Mouse (Mus musculus) urinary bladder, adult 18-20 months (tissue): ENCODE measurements around the gene Tnrc18.
A peak's percentile ranks its signal among the peaks of the same experiment; 100 is the strongest.

ENCODE experiments used
- DNase-seq, 2 experiments: peaks; one replicate each; pipeline ENCODE4 v3.0.0; 2022; ENCODE audit warnings: low spot score in 2 of 2, mixed read lengths in 2 of 2

Tnrc18 gene

GRCm38 (mm10) chr5:142810710-142811599, 6.5 kb downstream of the Tnrc18 start:
- DNase-seq, result no peak

GRCm38 (mm10) chr5:142807661-142808060, 9.8 kb downstream of the Tnrc18 start:
- no peak for DNase-seq

- no peak for DNase-seq
These were observed 13.7 kb downstream of the Tnrc18 start for GRCm38 (mm10) chr5:142803746-142804145.

- DNase-seq, result no peak
These were observed 14.6 kb downstream of the Tnrc18 start for GRCm38 (mm10) chr5:142802884-142803283.

- no peak for DNase-seq
These were observed 15.5 kb downstream of the Tnrc18 start for GRCm38 (mm10) chr5:142801977-142802376.

GRCm38 (mm10) chr5:142800656-142801055, 16.8 kb downstream of the Tnrc18 start:
- no peak for DNase-seq

- DNase-seq, result no peak
These were observed 17.3 kb downstream of the Tnrc18 start for GRCm38 (mm10) chr5:142800198-142800597.

- DNase-seq, result no peak
These were observed 18.2 kb downstream of the Tnrc18 start for GRCm38 (mm10) chr5:142799259-142799658.

- no peak for DNase-seq
These were observed 19.3 kb downstream of the Tnrc18 start for GRCm38 (mm10) chr5:142798190-142798589.

GRCm38 (mm10) chr5:142797620-142798019, 19.8 kb downstream of the Tnrc18 start:
- DNase-seq, result peak in 1 of 2 experiments; percentile 35

- no peak for DNase-seq
These were observed 20.5 kb downstream of the Tnrc18 start for GRCm38 (mm10) chr5:142796921-142797320.

GRCm38 (mm10) chr5:142794582-142794981, 22.9 kb downstream of the Tnrc18 start:
- DNase-seq, result peak in 1 of 2 experiments; percentile 36

- no peak for DNase-seq
These were observed 23.3 kb downstream of the Tnrc18 start for GRCm38 (mm10) chr5:142794161-142794560.

GRCm38 (mm10) chr5:142792594-142792993, 24.9 kb downstream of the Tnrc18 start:
- no peak for DNase-seq

- no peak for DNase-seq
These were observed 29.2 kb downstream of the Tnrc18 start for GRCm38 (mm10) chr5:142788279-142788678.

GRCm38 (mm10) chr5:142787304-142787905, 30.1 kb downstream of the Tnrc18 start:
- DNase-seq, result no peak

- DNase-seq, result no peak
These were observed 30.8 kb downstream of the Tnrc18 start for GRCm38 (mm10) chr5:142786709-142787108.

GRCm38 (mm10) chr5:142786215-142786614, 31.2 kb downstream of the Tnrc18 start:
- no peak for DNase-seq

- peak in 1 of 2 experiments; percentile 34 for DNase-seq
These were observed 34.3 kb downstream of the Tnrc18 start for GRCm38 (mm10) chr5:142783142-142783540.

GRCm38 (mm10) chr5:142782459-142783141, 34.9 kb downstream of the Tnrc18 start:
- no peak for DNase-seq

GRCm38 (mm10) chr5:142780579-142780978, 36.9 kb downstream of the Tnrc18 start:
- no peak for DNase-seq

- DNase-seq, result no peak
These were observed 38.6 kb downstream of the Tnrc18 start for GRCm38 (mm10) chr5:142778871-142779270.
